Mouse (Mus musculus): ENCODE data around the gene Jakmip3.

Jakmip3 gene

GRCm38 (mm10) chr7:139101286-139101804 lies 160.8 kb downstream of the Jakmip3 start:
- no peak for DNase-seq

GRCm38 (mm10) chr7:139101826-139102225 lies 161.3 kb downstream of the Jakmip3 start:
- no peak for DNase-seq

- DNase-seq = peak; percentile 74
Measured at GRCm38 (mm10) chr7:139103960-139104381, 163.4 kb downstream of the Jakmip3 start.

GRCm38 (mm10) chr7:139105076-139105475 lies 164.5 kb downstream of the Jakmip3 start:
- DNase-seq = no peak

DNA sequence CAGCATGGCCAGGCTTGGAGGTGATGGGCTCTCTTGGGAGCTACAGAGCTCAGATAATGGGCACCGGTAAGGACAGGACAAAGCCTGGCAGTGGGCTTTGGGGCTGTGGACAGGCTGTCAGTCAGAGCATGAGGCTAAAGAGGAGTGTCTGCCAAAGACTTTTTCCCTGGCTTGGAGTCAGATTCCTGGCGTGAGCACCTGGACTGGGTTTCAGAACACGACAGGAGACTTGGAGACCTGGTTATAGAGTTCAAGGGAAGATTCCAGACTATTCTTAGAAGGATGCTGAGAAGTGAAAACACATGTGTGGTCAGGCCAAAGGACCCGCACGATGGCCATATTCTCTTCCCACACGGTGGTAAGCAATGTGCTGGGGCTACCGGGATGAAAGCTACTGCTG lies 165.2 kb downstream of the Jakmip3 start:
- DNase-seq = no peak

GRCm38 (mm10) chr7:139107908-139108650 lies 167.5 kb downstream of the Jakmip3 start:
- DNase-seq = no peak

DNA sequence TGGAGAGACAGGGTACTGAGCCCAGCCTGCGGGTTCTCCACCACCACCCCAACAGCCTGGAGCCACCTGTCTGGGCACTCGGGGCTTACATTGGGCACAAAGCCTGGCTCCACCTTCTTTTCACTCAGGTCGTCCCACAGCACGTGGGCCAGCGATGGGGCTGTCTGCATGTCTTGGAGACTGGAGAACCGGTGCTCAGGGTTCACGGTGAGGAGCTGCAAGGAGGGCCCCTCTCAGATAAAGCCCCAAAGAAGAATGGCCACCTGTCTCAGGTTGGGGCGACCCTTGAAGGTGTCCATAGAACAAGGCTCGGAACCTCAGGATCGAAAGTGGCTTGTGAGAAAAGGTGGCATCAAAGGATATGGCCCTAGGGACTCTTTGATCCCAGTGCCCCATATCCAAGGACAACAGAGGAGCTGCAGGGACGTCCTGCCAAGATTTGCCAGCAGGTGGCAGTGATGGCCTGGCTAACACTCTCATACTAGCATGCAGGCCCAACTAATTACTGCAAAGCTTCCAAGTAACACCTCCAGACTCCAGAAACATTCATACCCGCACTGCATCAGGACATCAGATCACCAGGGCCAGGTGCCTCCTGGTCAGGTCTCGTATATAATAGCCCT lies 178.7 kb downstream of the Jakmip3 start:
- peak; percentile 87 for DNase-seq

GRCm38 (mm10) chr7:139119775-139120153 lies 179.2 kb downstream of the Jakmip3 start:
- no peak for DNase-seq

GRCm38 (mm10) chr7:139125881-139126280 lies 185.4 kb downstream of the Jakmip3 start:
- DNase-seq = no peak

DNA sequence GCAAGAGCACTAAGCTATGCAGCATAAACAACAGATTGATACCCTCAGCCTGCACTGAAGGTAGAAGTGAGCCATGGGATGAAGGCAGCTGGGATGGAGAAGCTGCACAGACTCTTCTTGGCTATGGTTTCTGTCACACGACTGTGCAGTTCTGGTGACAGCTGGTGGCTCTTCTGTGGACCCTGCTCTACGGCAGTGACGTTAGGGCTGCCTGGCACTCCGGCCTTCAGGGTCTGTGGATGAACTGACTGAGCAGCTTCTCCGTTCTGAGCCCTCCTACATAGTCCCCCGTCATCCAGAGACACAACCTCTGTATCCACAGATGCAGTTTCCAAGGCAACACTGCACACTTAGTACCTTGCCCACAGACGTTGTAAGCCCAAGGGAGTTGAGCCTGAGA lies 186.0 kb downstream of the Jakmip3 start:
- DNase-seq = no peak

GRCm38 (mm10) chr7:139128994-139129393 lies 188.5 kb downstream of the Jakmip3 start:
- DNase-seq = no peak

GRCm38 (mm10) chr7:139130361-139130760 lies 189.8 kb downstream of the Jakmip3 start:
- no peak for DNase-seq

GRCm38 (mm10) chr7:139131538-139131937 lies 191.0 kb downstream of the Jakmip3 start:
- DNase-seq = peak; percentile 46

DNA sequence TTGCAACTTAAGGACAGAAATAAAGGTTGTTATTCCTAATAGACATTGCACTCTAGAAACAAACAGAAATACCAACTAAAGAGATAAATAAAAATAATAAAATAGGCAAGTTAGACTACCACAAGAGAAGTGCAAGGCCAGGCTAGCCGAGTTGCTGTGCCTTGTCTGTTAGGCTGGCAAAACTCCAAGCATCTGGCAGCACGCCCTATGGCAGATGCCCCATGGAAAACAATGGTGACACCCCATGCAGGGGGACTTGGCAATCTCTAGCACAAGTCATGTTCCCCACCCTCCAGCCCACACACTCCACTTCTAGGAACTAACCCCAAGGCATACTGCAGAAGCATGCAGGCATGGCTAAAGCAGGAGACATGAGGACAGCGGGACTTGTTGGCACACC lies 192.9 kb downstream of the Jakmip3 start:
- peak; percentile 57 for DNase-seq
